Mouse (Mus musculus) forebrain, embryonic 11.5 days (tissue): Measurements from ENCODE around the gene 1700013H16Rik. TPM values are rescaled to one million over a fixed set of nuclear protein-coding genes. Genes with fewer than 3 reads are reported as not detected.
A peak's percentile ranks its signal among the peaks of the same experiment; 100 is the strongest.
"Not testable (repeated sequence)": the region's sequence is repeated elsewhere in the genome, so short reads cannot be mapped to it uniquely, and the experiment has no call there.

ENCODE experiments used
- ATAC-seq: fragments of 200-750 bp; cut with Nextera tagmentation; replicated peaks from 2 replicates; pipeline ENCODE4 v1.8.0; 2017; ENCODE audit warnings: moderate TSS enrichment; ENCODE audit not compliant: low FRiP score
- DNase-seq: peaks from one replicate; pipeline ENCODE4 v3.0.0-alpha.2; 2017; ENCODE audit warnings: low spot score
- H3K27ac ChIP-seq: fragments of 300-500 bp; sonication (generic); 2 replicates; pipeline ENCODE4 v1.5.1; 2014; ENCODE audit warnings: low read depth, low read length
- H3K27me3 ChIP-seq: fragments of 300-500 bp; sonication (generic); 2 replicates; pipeline ENCODE4 v1.6.1; 2014; ENCODE audit warnings: mild to moderate bottlenecking, low read length, mixed read lengths; ENCODE audit not compliant: control insufficient read depth, insufficient read depth
- H3K36me3 ChIP-seq: fragments of 300-500 bp; sonication (generic); 2 replicates; pipeline ENCODE4 v1.6.1; 2014; ENCODE audit warnings: mild to moderate bottlenecking, low read length, moderate library complexity, mixed read lengths; ENCODE audit not compliant: control insufficient read depth, insufficient read depth
- H3K4me1 ChIP-seq: fragments of 300-500 bp; sonication (generic); replicated peaks from 2 replicates; pipeline ENCODE4 v1.6.1; 2014; ENCODE audit warnings: low read length, mixed read lengths; ENCODE audit not compliant: control insufficient read depth, insufficient read depth
- H3K4me2 ChIP-seq: fragments of 300-500 bp; sonication (generic); 2 replicates; pipeline ENCODE4 v1.6.1; 2014; ENCODE audit warnings: low read depth, mild to moderate bottlenecking, low read length, moderate library complexity, mixed read lengths; ENCODE audit not compliant: severe bottlenecking
- H3K4me3 ChIP-seq: fragments of 300-500 bp; sonication (generic); 2 replicates; pipeline ENCODE4 v1.5.1; 2014; ENCODE audit warnings: low read depth, low read length
- H3K9ac ChIP-seq: fragments of 300-500 bp; sonication (generic); 2 replicates; pipeline ENCODE4 v1.6.1; 2014; ENCODE audit warnings: low read length
- H3K9me3 ChIP-seq: fragments of 300-500 bp; sonication (generic); 2 replicates; pipeline ENCODE4 v1.6.1; 2016; ENCODE audit warnings: low read length, mixed read lengths; ENCODE audit not compliant: control insufficient read depth
- WGBS: fragments of 180-500 bp; shearing (Covaris S2); extraction: QIAGEN DNeasy Blood & Tissue Kit; methylation state at CpG from one replicate; pipeline ENCODE4 v1.1.7; 2014; 5-methylcytosine and 5-hydroxymethylcytosine counted together
- polyA plus RNA-seq: library from polyadenylated mRNA; unstranded; fragments of >200 nt; fragmentation: Nextera tagmentation; extraction: Ambion mirVana; gene quantifications from 2 replicates; pipeline ENCODE4 v1.2.1, GENCODE M21; 2014

1700013H16Rik gene
- polyA plus RNA-seq = not detected in 2 replicates

DNA sequence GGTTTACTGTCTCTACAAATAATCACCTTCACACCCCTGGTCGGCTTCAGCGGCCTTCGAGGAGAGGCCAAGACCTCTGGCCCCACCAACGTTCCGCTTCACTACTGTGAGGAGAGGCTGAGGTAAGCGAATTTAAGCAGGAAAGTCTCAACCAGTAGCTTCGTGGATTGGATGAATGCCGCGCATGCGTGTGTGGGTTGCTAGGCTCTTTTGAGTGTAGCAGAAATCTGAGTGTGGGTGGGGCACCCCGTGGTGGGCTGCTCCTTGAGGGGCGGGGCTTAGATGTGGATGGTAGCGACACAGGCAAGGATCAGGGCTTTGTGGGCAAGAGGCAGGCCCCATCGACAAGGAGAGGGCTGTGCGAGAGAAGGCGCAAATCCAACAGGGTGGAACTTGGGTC lies at the start of gene 1700013H16Rik:
Gene 1700013H16Rik (minus strand): TSS at position 96 of the 400 bp plus-strand sequence.
- Histone ChIP-seq H3K4me3 (no peak within 1 kb of the TSS), H3K4me1 (no peaks in the 10 kb centered on the region), H3K9me3 (0 out of 2 replicates have a peak, but pooled peaks cover 4% of the 10 kb centered on the region), H3K9ac (no peak within 1 kb of the TSS), H3K27ac (no peak within 1 kb of the TSS), H3K4me2 (no peak within 1 kb of the TSS), H3K27me3 (no peaks in the 10 kb centered on the region), H3K36me3 (no peaks in the 10 kb centered on the region)
- DNase-seq = no peak
- no peak for ATAC-seq
- 91% methylated on average over 16 of the region's 16 CpGs for WGBS

DNA sequence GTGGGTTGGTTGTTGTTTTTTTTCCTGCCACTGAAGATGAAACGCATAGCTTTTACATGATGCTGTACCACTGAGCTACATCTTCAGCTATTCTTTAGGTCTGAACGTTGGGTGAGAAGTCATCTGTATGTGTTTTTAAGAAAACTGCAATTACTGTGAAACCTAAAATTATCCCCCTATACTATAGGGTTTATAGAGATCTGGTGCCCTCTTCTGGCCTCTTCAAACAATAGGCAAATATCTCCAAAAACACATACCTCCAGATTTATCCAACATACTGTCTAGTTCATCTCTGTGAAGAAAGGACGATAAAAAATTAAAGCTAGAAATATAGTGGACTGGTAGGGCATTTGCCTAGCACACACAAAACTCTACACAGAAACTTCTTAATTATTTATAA lies 41.4 kb upstream of the 1700013H16Rik start:
- no peak overlapping the region for H3K27ac ChIP-seq
- no peak overlapping the region for H3K4me3 ChIP-seq
- H3K4me2 ChIP-seq = no peak overlapping the region
- DNase-seq = no peak
- H3K4me1 ChIP-seq = no peaks in the 10 kb centered on the region
- WGBS = 42% methylated on average over 3 of the region's 3 CpGs
- no peaks in the 10 kb centered on the region for H3K36me3 ChIP-seq
- H3K9me3 ChIP-seq = no peaks in the 10 kb centered on the region
- no peaks in the 10 kb centered on the region for H3K27me3 ChIP-seq
- no peak overlapping the region for H3K9ac ChIP-seq
- no peak for ATAC-seq

DNA sequence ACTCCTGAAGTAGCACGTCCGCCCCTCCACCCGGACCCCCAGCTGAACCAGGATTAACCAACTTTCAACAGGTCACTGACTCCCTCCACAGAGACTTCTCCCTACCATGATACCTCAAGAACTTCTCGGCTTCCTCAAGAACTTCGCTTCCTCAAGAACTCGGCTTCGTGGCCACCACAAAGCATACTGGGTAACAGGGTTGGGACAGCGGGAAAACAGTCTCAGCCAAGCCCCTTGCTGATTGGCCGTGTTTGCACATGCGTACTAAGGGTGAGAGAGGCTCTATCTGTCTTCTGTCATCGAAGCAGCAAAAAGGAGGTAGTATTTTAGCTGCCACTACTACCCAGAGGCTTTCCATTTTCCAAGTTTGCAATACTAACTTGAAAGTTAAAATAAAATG lies 39.9 kb upstream of the 1700013H16Rik start, which contains the start of gene Xlr:
Gene Xlr (minus strand): TSS at position 188 of the 400 bp plus-strand sequence.
- not testable (repeated sequence) for ATAC-seq

DNA sequence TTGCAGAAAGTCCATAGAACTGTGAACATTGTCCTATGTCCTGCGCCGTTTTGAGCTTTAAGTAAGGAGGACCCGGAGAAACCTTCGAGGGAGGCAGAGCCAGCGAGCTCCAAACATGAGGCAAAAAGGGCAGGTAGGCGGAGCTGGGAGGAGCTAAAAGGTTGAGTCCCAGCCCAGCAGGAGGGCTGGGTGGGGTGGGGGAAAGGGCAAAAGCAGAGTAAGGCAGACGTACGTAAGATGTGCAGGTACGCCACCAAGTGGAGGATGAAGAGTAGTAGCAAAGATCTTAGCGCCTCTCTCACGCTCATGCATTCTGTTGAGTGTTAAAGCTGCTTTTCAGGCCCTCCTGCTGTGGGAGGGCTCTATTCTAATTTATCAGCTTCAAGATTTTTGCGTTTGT lies 18.6 kb upstream of the 1700013H16Rik start, which contains the start of gene Zfp36l3:
Gene Zfp36l3 (minus strand): TSS at position 119 of the 400 bp plus-strand sequence.
- Histone ChIP-seq H3K4me2 (no peak within 1 kb of the TSS), H3K9ac (no peak within 1 kb of the TSS), H3K9me3 (no peaks in the 10 kb centered on the region), H3K36me3 (no peaks in the 10 kb centered on the region), H3K27me3 (no peaks in the 10 kb centered on the region), H3K4me3 (no peak within 1 kb of the TSS), H3K4me1 (no peaks in the 10 kb centered on the region), H3K27ac (no peak within 1 kb of the TSS)
- WGBS = 94% methylated on average over 12 of the region's 12 CpGs
- ATAC-seq (no peak), DNase-seq (no peak)

More for the DNA sequence above, 39.9 kb upstream of the 1700013H16Rik start, which contains the start of gene Xlr:
- not testable (repeated sequence) for H3K4me3 ChIP-seq, H3K4me2 ChIP-seq, H3K9me3 ChIP-seq, H3K27ac ChIP-seq, H3K9ac ChIP-seq, H3K36me3 ChIP-seq, H3K4me1 ChIP-seq, H3K27me3 ChIP-seq, DNase-seq
- WGBS = 87% methylated on average over 11 of the region's 11 CpGs

DNA sequence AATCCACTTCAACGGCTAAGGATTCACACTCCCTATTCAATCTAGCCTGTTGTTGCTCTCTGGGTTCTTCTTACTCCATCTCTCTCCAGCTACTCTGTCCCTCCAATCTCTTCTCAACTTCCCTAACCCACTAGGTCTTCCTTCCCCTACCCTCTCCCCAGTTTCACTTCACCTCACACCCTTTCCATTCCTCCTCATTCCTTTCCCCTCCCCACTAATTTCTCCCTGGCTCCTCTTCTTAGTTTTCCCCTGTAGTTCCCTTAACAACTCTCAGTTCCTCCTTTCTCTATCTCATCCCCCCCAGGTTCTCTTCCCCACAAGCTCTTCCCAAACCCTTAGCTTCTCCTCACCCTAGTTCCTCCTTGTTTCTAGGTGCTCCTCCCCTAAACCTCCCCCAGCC lies 4.8 kb downstream of the 1700013H16Rik start:
- ATAC-seq (no peak), DNase-seq (no peak)
- H3K27ac ChIP-seq = no peak overlapping the region
- H3K9me3 ChIP-seq = 0 out of 2 replicates have a peak, but pooled peaks cover 3% of the 10 kb centered on the region
- no peaks in the 10 kb centered on the region for H3K36me3 ChIP-seq
- WGBS = 84% methylated on average over 1 of the region's 1 CpGs
- no peaks in the 10 kb centered on the region for H3K4me1 ChIP-seq
- no peaks in the 10 kb centered on the region for H3K27me3 ChIP-seq
- H3K9ac ChIP-seq = no peak overlapping the region
- H3K4me3 ChIP-seq = no peak overlapping the region
- H3K4me2 ChIP-seq = no peak overlapping the region

DNA sequence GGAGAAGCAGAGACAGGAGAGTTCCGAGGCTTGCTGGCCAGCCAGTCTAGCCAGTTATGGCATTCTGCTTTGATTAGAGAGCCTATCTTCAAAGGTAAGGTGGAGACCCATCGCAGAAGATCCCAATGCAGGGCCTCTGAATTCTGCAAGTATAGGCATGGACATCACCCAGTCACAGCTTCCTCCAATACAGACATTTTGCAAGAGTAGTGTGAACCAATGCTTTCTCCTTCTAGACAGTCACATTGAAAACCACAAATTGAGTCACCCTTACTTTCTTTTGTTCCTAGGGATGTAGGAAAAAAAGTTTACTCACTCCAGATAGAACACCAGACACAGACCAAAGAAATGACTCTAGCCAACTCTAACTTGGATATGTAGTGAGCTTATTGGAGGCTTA lies 28.7 kb downstream of the 1700013H16Rik start:
- no peaks in the 10 kb centered on the region for H3K4me1 ChIP-seq
- no peak overlapping the region for H3K9ac ChIP-seq
- no peaks in the 10 kb centered on the region for H3K27me3 ChIP-seq
- DNase-seq (no peak), ATAC-seq (no peak)
- no peak overlapping the region for H3K27ac ChIP-seq
- no peak overlapping the region for H3K4me2 ChIP-seq
- no peaks in the 10 kb centered on the region for H3K36me3 ChIP-seq
- no peak overlapping the region for H3K4me3 ChIP-seq
- H3K9me3 ChIP-seq = no peaks in the 10 kb centered on the region
- WGBS = 89% methylated on average over 2 of the region's 2 CpGs

DNA sequence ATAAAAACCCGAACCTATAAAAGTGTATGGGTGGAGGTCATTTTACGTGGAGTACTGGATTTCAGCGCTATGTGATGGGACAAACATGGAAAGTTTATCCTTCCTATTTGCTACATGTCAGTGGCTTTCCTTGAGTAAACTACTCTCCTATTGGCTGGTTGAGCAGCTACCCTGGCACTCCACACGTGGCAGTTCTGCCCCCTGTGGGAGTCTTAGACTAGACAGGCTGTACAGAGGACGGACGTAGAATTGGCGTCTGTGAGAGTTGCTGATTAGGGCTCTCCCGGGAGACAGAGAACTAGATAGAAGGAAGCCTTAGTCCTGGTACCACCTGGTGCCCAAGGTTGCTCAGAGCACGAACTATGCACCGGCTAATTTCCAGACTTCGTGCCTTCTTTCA lies 33.0 kb downstream of the 1700013H16Rik start, which contains the start of gene 4930502E18Rik:
Gene 4930502E18Rik (plus strand): TSS at position 231 of the 400 bp plus-strand sequence.
- no peaks in the 10 kb centered on the region for H3K4me1 ChIP-seq
- 84% methylated on average over 11 of the region's 11 CpGs for WGBS
- no peak within 1 kb of the TSS for H3K4me3 ChIP-seq
- H3K27me3 ChIP-seq = no peaks in the 10 kb centered on the region
- H3K4me2 ChIP-seq = no peak within 1 kb of the TSS
- DNase-seq = no peak
- H3K9me3 ChIP-seq = no peaks in the 10 kb centered on the region
- no peak within 1 kb of the TSS for H3K27ac ChIP-seq
- no peaks in the 10 kb centered on the region for H3K36me3 ChIP-seq
- H3K9ac ChIP-seq = no peak within 1 kb of the TSS
- no peak for ATAC-seq

DNA sequence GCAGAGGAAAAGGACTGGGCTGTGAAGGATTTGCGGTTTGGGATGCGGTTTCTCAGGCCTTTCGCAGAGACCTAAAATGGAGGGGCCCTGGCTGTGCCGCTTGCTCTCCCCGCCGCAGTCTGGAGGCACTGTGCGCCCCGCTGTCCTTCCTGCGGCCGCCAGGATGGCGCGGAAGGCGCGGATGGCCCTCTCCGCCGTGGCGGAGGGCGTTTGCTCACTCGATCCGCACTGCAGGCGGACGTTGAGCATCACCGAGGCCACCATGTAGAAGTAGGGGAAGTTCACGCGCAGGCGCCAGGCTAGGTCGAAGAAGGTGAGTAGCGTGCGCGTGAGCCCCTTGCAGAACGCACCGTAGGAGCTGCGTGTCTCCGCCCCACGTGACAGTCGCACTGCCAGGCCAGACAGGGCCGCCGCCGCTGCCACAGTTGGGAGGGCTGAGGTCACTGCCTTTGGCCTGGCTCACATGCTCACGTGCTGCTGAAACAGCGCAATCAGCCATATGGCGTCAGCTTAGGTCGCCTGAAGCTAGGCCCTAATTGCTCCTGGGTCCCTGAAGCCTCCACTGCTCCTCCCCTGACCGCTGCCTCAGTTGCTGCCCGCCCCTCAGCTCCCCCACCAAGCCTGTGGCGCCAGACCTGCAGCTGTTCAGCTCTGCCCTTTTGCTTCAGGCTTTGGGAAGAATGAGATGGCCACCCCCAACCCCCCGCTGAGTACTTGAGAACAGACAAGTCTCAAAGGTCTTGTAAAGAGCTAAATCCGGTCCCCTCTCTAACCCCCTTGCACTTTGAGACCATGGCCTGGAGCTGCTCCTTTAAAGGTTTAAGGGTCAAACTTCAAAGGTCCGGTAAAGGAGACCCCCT lies 41.1 kb downstream of the 1700013H16Rik start:
- peak overlapping the region; percentile 45 for H3K4me2 ChIP-seq
- H3K36me3 ChIP-seq = no peaks in the 10 kb centered on the region
- peak overlapping the region; percentile 45; the same call in 1 of the 2 replicates for H3K9ac ChIP-seq
- no peaks in the 10 kb centered on the region for H3K27me3 ChIP-seq
- no peak overlapping the region for H3K27ac ChIP-seq
- H3K4me3 ChIP-seq = peak overlapping the region; percentile 21; the same call in 1 of the 2 replicates
- ATAC-seq (peak; percentile 82), DNase-seq (peak; percentile 65)
- WGBS = 24% methylated on average over 46 of the region's 49 CpGs
- H3K4me1 ChIP-seq = no peaks in the 10 kb centered on the region
- no peaks in the 10 kb centered on the region for H3K9me3 ChIP-seq
